17 mouse cellular contexts compared by ENCODE assay signal in the genomic region with DNA sequence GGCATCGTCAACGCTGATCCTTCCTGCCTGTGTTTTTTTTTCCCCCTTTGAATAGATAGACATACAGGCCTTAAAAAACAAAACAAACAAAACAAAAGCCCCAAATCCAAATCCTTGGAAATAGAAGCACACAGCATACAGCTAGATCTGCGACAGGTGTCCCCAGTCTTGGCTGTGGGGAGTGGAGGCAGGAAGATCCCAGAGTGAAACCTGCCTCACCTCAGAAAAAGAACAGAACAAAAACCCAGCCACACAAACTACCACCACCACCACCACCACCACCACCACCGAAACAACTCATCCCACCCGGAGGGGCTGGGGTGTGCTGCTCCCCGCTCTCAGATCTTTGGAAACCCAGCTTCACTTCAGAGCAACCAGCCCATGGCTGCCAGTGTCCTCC.
DNase-seq lines count a peak whose midpoint lies in the region; ATAC-seq and TF ChIP-seq lines count a peak whose summit lies in the region.
"Had no signal": no experiment of that assay in that cellular context is flagged by ENCODE, and none has a peak within 500 bp of the region (broad histone marks: within the 10 kb centered on the region; RNA-seq: fewer than 3 reads in every experiment).

No protein-coding gene starts in this region.

- no peak for ATAC-seq in hindbrain, embryonic 16.5 days
- no peak for ATAC-seq in hindbrain, embryonic 14.5 days (ENCODE audit: low FRiP score)
- ATAC-seq in liver, postnatal 0 days, result no peak
- ATAC-seq in liver, embryonic 11.5 days (replicated peaks; ENCODE audit: low FRiP score), result no peak
- no peak for ATAC-seq in intestine, embryonic 16.5 days
- ATAC-seq: inflammation-experienced regulatory T-cells, adult 6 months had no signal

- no peaks in the 10 kb centered on the region for H3K9me3 ChIP-seq in hindbrain, embryonic 16.5 days (ENCODE audit: control insufficient read depth, low read length)
- H3K9me3 ChIP-seq in hindbrain, embryonic 14.5 days (ENCODE audit: control insufficient read depth, low read length), result no peaks in the 10 kb centered on the region
- H3K9me3 ChIP-seq in liver, postnatal 0 days (ENCODE audit: low read length), result no peaks in the 10 kb centered on the region
- H3K9me3 ChIP-seq in liver, embryonic 11.5 days (ENCODE audit: control insufficient read depth, low read length), result no peaks in the 10 kb centered on the region
- H3K9me3 ChIP-seq in intestine, embryonic 16.5 days (ENCODE audit: control insufficient read depth, low read length), result no peaks in the 10 kb centered on the region
- H3K9me3 ChIP-seq: hindbrain, embryonic 10.5 days; midbrain, embryonic 12.5 days; neural tube, embryonic 12.5 days had no signal

- H3K9ac ChIP-seq in hindbrain, embryonic 16.5 days (ENCODE audit: low read depth, low read length), result no peak overlapping the region
- H3K9ac ChIP-seq in hindbrain, embryonic 14.5 days, result no peak overlapping the region
- H3K9ac ChIP-seq in liver, postnatal 0 days (replicated peaks), result no peak overlapping the region
- no peak overlapping the region for H3K9ac ChIP-seq in liver, embryonic 11.5 days (ENCODE audit: low read depth, low read length)
- no peak overlapping the region for H3K9ac ChIP-seq in intestine, embryonic 16.5 days (ENCODE audit: low read depth, low read length)
- H3K9ac ChIP-seq: forebrain, postnatal 0 days; midbrain, embryonic 12.5 days; neural tube, embryonic 12.5 days had no signal

- 89% methylated on average over 6 of the region's 6 CpGs for WGBS in hindbrain, embryonic 16.5 days
- WGBS in hindbrain, embryonic 14.5 days, result 84% methylated on average over 6 of the region's 6 CpGs
- 70% methylated on average over 6 of the region's 6 CpGs for WGBS in liver, postnatal 0 days (ENCODE audit: insufficient replicate concordance)
- WGBS in liver, embryonic 11.5 days, result 78% methylated on average over 6 of the region's 6 CpGs
- WGBS in intestine, embryonic 16.5 days, result 65% methylated on average over 6 of the region's 6 CpGs

- H3K4me3 ChIP-seq in hindbrain, embryonic 16.5 days (ENCODE audit: low read length), result no peak overlapping the region
- H3K4me3 ChIP-seq in hindbrain, embryonic 14.5 days (replicated peaks; ENCODE audit: low read length), result no peak overlapping the region
- no peak overlapping the region for H3K4me3 ChIP-seq in liver, postnatal 0 days (ENCODE audit: low read depth, low read length)
- no peak overlapping the region for H3K4me3 ChIP-seq in liver, embryonic 11.5 days (ENCODE audit: low read depth, low read length)
- H3K4me3 ChIP-seq in intestine, embryonic 16.5 days (ENCODE audit: low read length), result no peak overlapping the region
- H3K4me3 ChIP-seq: hindbrain, embryonic 10.5 days; midbrain, embryonic 12.5 days; neural tube, embryonic 12.5 days had no signal

- H3K4me2 ChIP-seq in hindbrain, embryonic 16.5 days (ENCODE audit: low read length), result no peak overlapping the region
- no peak overlapping the region for H3K4me2 ChIP-seq in hindbrain, embryonic 14.5 days (replicated peaks)
- 0 out of 2 replicates have a peak overlapping the region, but pooled peaks have one; percentile 13 for H3K4me2 ChIP-seq in liver, postnatal 0 days (ENCODE audit: low read depth, low read length)
- H3K4me2 ChIP-seq in liver, embryonic 11.5 days, result no peak overlapping the region
- H3K4me2 ChIP-seq in intestine, embryonic 16.5 days (ENCODE audit: low read depth, low read length), result no peak overlapping the region
- H3K4me2 ChIP-seq: heart, embryonic 11.5 days; midbrain, embryonic 12.5 days; neural tube, embryonic 12.5 days had no signal

- peaks cover 12% of the 10 kb centered on the region for H3K4me1 ChIP-seq in hindbrain, embryonic 16.5 days (ENCODE audit: control insufficient read depth, insufficient read depth, low read depth, low read length)
- H3K4me1 ChIP-seq in hindbrain, embryonic 14.5 days (replicated peaks; ENCODE audit: control insufficient read depth, insufficient read depth, low read length), result no peaks in the 10 kb centered on the region
- H3K4me1 ChIP-seq in liver, postnatal 0 days (ENCODE audit: insufficient read depth), result peaks cover 5% of the 10 kb centered on the region; the same call in 1 of the 2 replicates
- H3K4me1 ChIP-seq in liver, embryonic 11.5 days (replicated peaks; ENCODE audit: control insufficient read depth, insufficient read depth, low read length), result no peaks in the 10 kb centered on the region
- H3K4me1 ChIP-seq in intestine, embryonic 16.5 days (ENCODE audit: control insufficient read depth, insufficient read depth, low read length), result peaks cover 12% of the 10 kb centered on the region; the same call in 1 of the 2 replicates

- H3K27me3 ChIP-seq in hindbrain, embryonic 16.5 days (replicated peaks; ENCODE audit: control insufficient read depth, insufficient read depth, low read length), result no peaks in the 10 kb centered on the region
- no peaks in the 10 kb centered on the region for H3K27me3 ChIP-seq in hindbrain, embryonic 14.5 days (ENCODE audit: control insufficient read depth, insufficient read depth, low read length)
- peaks cover 13% of the 10 kb centered on the region; the same call in 1 of the 2 replicates for H3K27me3 ChIP-seq in liver, postnatal 0 days (ENCODE audit: insufficient read depth, low read length)
- H3K27me3 ChIP-seq in liver, embryonic 11.5 days (replicated peaks; ENCODE audit: control insufficient read depth, insufficient read depth, low read length), result peaks cover 23% of the 10 kb centered on the region
- H3K27me3 ChIP-seq in intestine, embryonic 16.5 days (replicated peaks; ENCODE audit: control insufficient read depth, insufficient read depth, low read length), result peaks cover 3% of the 10 kb centered on the region; the same call in 1 of the 2 replicates

- TF ChIP-seq EP300 in liver, postnatal 0 days (IDR thresholded peaks at IDR 0.05; ENCODE audit: low read depth), result no peak

- DNase-seq in hindbrain, embryonic 14.5 days (ENCODE audit: low spot score), result no peak
- DNase-seq in liver, postnatal 0 days, result no peak
- DNase-seq in liver, embryonic 11.5 days (ENCODE audit: low spot score), result no peak
- DNase-seq in spleen, postnatal 4 days (ENCODE audit: low spot score in 2 of 2), result no peak
- no peak for DNase-seq in layer of hippocampus, adult 9-10 months (ENCODE audit: low spot score)
- DNase-seq: B cell, adult 2 months; lung, adult 2 months; lung, postnatal 14 days; spleen, adult 18-20 months had no signal

- H3K36me3 ChIP-seq in hindbrain, embryonic 16.5 days (ENCODE audit: control insufficient read depth, insufficient read depth, low read length), result no peaks in the 10 kb centered on the region
- no peaks in the 10 kb centered on the region for H3K36me3 ChIP-seq in hindbrain, embryonic 14.5 days (replicated peaks; ENCODE audit: control insufficient read depth, insufficient read depth)
- no peaks in the 10 kb centered on the region for H3K36me3 ChIP-seq in liver, postnatal 0 days (replicated peaks; ENCODE audit: insufficient read depth, low read length)
- H3K36me3 ChIP-seq in liver, embryonic 11.5 days (ENCODE audit: control insufficient read depth, insufficient read depth, low read length), result no peaks in the 10 kb centered on the region
- H3K36me3 ChIP-seq in intestine, embryonic 16.5 days (ENCODE audit: control insufficient read depth, insufficient read depth, low read length), result no peaks in the 10 kb centered on the region
- H3K36me3 ChIP-seq: hindbrain, embryonic 10.5 days; midbrain, embryonic 12.5 days; neural tube, embryonic 12.5 days had no signal

- TF ChIP-seq CTCF in liver, postnatal 0 days (IDR thresholded peaks at IDR 0.05; ENCODE audit: low read depth), result no peak

- peak overlapping the region; percentile 48; the same call in 1 of the 2 replicates for H3K27ac ChIP-seq in hindbrain, embryonic 16.5 days (ENCODE audit: low read depth, low read length)
- H3K27ac ChIP-seq in hindbrain, embryonic 14.5 days, result no peak overlapping the region
- no peak overlapping the region for H3K27ac ChIP-seq in liver, postnatal 0 days (ENCODE audit: low read depth)
- H3K27ac ChIP-seq in liver, embryonic 11.5 days (ENCODE audit: low read depth, low read length), result no peak overlapping the region
- peak overlapping the region; percentile 24; the same call in 1 of the 2 replicates for H3K27ac ChIP-seq in intestine, embryonic 16.5 days (ENCODE audit: low read length)
- H3K27ac ChIP-seq: hindbrain, embryonic 10.5 days; midbrain, embryonic 12.5 days; neural tube, embryonic 12.5 days had no signal

Comparison
In these comparisons a context has a peak if more than half of its experiments do, and no peak if none do; other contexts are left out.
1. H3K27ac ChIP-seq: peak in hindbrain, embryonic 16.5 days (single experiment) and intestine, embryonic 16.5 days (single experiment); none in hindbrain, embryonic 14.5 days (single experiment), liver, postnatal 0 days (single experiment) and liver, embryonic 11.5 days (single experiment).